Mouse (Mus musculus): ENCODE measurements around the gene Bst1. TPM values are rescaled to one million over a fixed set of nuclear protein-coding genes. Genes with fewer than 3 reads are reported as not detected.

The Bst1 gene
- polyA plus RNA-seq, 1 experiment from 2014 or later = 0.26 TPM

DNA sequence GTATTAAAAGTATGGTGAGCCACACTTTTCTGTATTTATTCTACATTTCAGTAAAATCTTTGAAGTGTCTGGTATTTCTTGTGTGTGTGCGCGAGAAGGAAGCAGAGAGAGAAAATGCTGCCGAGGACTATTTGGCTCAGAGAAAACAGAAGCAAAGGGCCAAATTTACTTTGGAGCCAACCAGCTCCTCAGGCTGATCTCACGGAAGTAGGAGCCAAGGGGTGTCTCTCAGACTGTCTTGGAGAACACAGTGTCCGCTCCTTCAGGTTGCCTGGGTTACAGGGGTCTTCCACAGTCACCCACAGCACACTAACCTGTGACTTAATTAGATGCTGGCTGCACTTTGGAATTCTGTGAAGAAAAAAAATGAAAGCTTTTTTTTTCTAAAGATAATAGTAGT is 26.4 kb downstream of the Bst1 start:
- Histone ChIP-seq H3K36me3 (no peaks in the 10 kb centered on the region), H3K4me1 (0 out of 2 replicates have a peak, but pooled peaks cover 5% of the 10 kb centered on the region), H3K27me3 (replicated peaks) (no peaks in the 10 kb centered on the region), H3K4me3 (no peak overlapping the region), H3K4me2 (no peak overlapping the region), H3K27ac (no peak overlapping the region), H3K9me3 (replicated peaks) (0 out of 2 replicates have a peak, but pooled peaks cover 6% of the 10 kb centered on the region), H3K9ac (no peak overlapping the region)
- ATAC-seq = no peak
- 77% methylated on average over 5 of the region's 5 CpGs for WGBS (ENCODE audit: insufficient replicate concordance)

GRCm38 (mm10) chr5:43845646-43846045 is 27.0 kb downstream of the Bst1 start:
- Histone ChIP-seq H3K36me3 (no peaks in the 10 kb centered on the region), H3K4me3 (no peak overlapping the region), H3K27me3 (replicated peaks) (no peaks in the 10 kb centered on the region), H3K27ac (no peak overlapping the region), H3K9me3 (replicated peaks) (0 out of 2 replicates have a peak, but pooled peaks cover 6% of the 10 kb centered on the region), H3K4me1 (0 out of 2 replicates have a peak, but pooled peaks cover 5% of the 10 kb centered on the region), H3K4me2 (no peak overlapping the region), H3K9ac (no peak overlapping the region)
- ATAC-seq = no peak
- WGBS (ENCODE audit: insufficient replicate concordance) = 39% methylated on average over 1 of the region's 1 CpGs

GRCm38 (mm10) chr5:43846227-43846626 is 27.5 kb downstream of the Bst1 start:
- Histone ChIP-seq H3K9ac (no peak overlapping the region), H3K27me3 (replicated peaks) (no peaks in the 10 kb centered on the region)
- no peak for ATAC-seq

GRCm38 (mm10) chr5:43847555-43847954 is 28.9 kb downstream of the Bst1 start:
- Histone ChIP-seq H3K4me3 (no peak overlapping the region), H3K4me1 (no peaks in the 10 kb centered on the region), H3K4me2 (no peak overlapping the region), H3K27ac (no peak overlapping the region), H3K9ac (no peak overlapping the region), H3K36me3 (no peaks in the 10 kb centered on the region), H3K27me3 (replicated peaks) (no peaks in the 10 kb centered on the region), H3K9me3 (replicated peaks) (0 out of 2 replicates have a peak, but pooled peaks cover 6% of the 10 kb centered on the region)
- no peak for ATAC-seq

More at GRCm38 (mm10) chr5:43846227-43846626, 27.5 kb downstream of the Bst1 start:
- 35% methylated on average over 2 of the region's 2 CpGs for WGBS (ENCODE audit: insufficient replicate concordance)
- H3K4me2 ChIP-seq = no peak overlapping the region
- H3K4me3 ChIP-seq = no peak overlapping the region
- H3K9me3 ChIP-seq (replicated peaks) = 0 out of 2 replicates have a peak, but pooled peaks cover 6% of the 10 kb centered on the region
- no peak overlapping the region for H3K27ac ChIP-seq
- H3K4me1 ChIP-seq = 0 out of 2 replicates have a peak, but pooled peaks cover 5% of the 10 kb centered on the region
- no peaks in the 10 kb centered on the region for H3K36me3 ChIP-seq

DNA sequence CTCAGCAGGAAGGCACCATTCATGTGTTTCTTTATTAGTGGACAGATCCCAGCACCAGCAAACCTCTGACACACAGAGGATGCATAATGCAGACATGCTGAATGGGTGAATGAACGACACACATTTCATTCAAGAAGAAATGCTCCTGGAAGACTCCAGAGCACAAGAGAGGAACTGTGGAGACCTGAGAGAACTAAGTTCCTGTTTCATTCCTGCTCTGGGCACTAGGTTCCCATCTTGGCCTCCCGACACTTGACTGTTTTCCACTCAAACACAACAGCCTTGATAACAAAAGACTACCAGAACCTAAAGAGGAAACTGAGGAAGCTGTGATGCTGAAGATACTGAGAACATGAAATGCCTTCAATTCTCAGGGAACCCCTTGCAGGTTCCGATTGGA is 29.6 kb downstream of the Bst1 start:
- H3K27me3 ChIP-seq (replicated peaks) = no peaks in the 10 kb centered on the region
- 59% methylated on average over 3 of the region's 3 CpGs for WGBS (ENCODE audit: insufficient replicate concordance)
- H3K4me3 ChIP-seq = no peak overlapping the region
- no peak overlapping the region for H3K27ac ChIP-seq
- no peaks in the 10 kb centered on the region for H3K36me3 ChIP-seq
- H3K9me3 ChIP-seq (replicated peaks) = 0 out of 2 replicates have a peak, but pooled peaks cover 6% of the 10 kb centered on the region
- ATAC-seq = no peak
- no peak overlapping the region for H3K9ac ChIP-seq
- no peak overlapping the region for H3K4me2 ChIP-seq
- no peaks in the 10 kb centered on the region for H3K4me1 ChIP-seq

GRCm38 (mm10) chr5:43853096-43853867 is 34.6 kb downstream of the Bst1 start:
- 54% methylated on average over 11 of the region's 11 CpGs for WGBS (ENCODE audit: insufficient replicate concordance)
- Histone ChIP-seq H3K27ac (no peak overlapping the region), H3K9ac (no peak overlapping the region), H3K4me2 (no peak overlapping the region), H3K4me3 (no peak overlapping the region), H3K36me3 (no peaks in the 10 kb centered on the region), H3K9me3 (replicated peaks) (0 out of 2 replicates have a peak, but pooled peaks cover 8% of the 10 kb centered on the region), H3K4me1 (no peaks in the 10 kb centered on the region), H3K27me3 (replicated peaks) (no peaks in the 10 kb centered on the region)
- no peak for ATAC-seq

GRCm38 (mm10) chr5:43853868-43854488 is 35.3 kb downstream of the Bst1 start:
- WGBS (ENCODE audit: insufficient replicate concordance) = 49% methylated on average over 7 of the region's 7 CpGs
- no peak overlapping the region for H3K27ac ChIP-seq

GRCm38 (mm10) chr5:43855769-43856168 is 37.1 kb downstream of the Bst1 start:
- WGBS (ENCODE audit: insufficient replicate concordance) = 16% methylated on average over 2 of the region's 2 CpGs
- Histone ChIP-seq H3K9ac (no peak overlapping the region), H3K9me3 (replicated peaks) (0 out of 2 replicates have a peak, but pooled peaks cover 8% of the 10 kb centered on the region), H3K4me3 (no peak overlapping the region), H3K27ac (no peak overlapping the region), H3K36me3 (no peaks in the 10 kb centered on the region), H3K4me2 (no peak overlapping the region), H3K27me3 (replicated peaks) (no peaks in the 10 kb centered on the region), H3K4me1 (no peaks in the 10 kb centered on the region)
- ATAC-seq = no peak

More at GRCm38 (mm10) chr5:43853868-43854488, 35.3 kb downstream of the Bst1 start:
- Histone ChIP-seq H3K27me3 (replicated peaks) (no peaks in the 10 kb centered on the region), H3K9me3 (replicated peaks) (0 out of 2 replicates have a peak, but pooled peaks cover 8% of the 10 kb centered on the region), H3K4me1 (no peaks in the 10 kb centered on the region), H3K4me2 (no peak overlapping the region), H3K36me3 (no peaks in the 10 kb centered on the region), H3K9ac (no peak overlapping the region), H3K4me3 (no peak overlapping the region)
- no peak for ATAC-seq

GRCm38 (mm10) chr5:43859663-43860062 is 41.0 kb downstream of the Bst1 start:
- Histone ChIP-seq H3K9me3 (replicated peaks) (0 out of 2 replicates have a peak, but pooled peaks cover 8% of the 10 kb centered on the region), H3K4me1 (no peaks in the 10 kb centered on the region), H3K27me3 (replicated peaks) (no peaks in the 10 kb centered on the region), H3K4me3 (no peak overlapping the region), H3K36me3 (no peaks in the 10 kb centered on the region), H3K9ac (no peak overlapping the region), H3K27ac (no peak overlapping the region), H3K4me2 (no peak overlapping the region)
- no peak for ATAC-seq
- WGBS (ENCODE audit: insufficient replicate concordance) = 57% methylated on average over 8 of the region's 8 CpGs

- Histone ChIP-seq H3K9me3 (replicated peaks) (0 out of 2 replicates have a peak, but pooled peaks cover 8% of the 10 kb centered on the region), H3K36me3 (no peaks in the 10 kb centered on the region), H3K27me3 (replicated peaks) (no peaks in the 10 kb centered on the region), H3K27ac (no peak overlapping the region), H3K9ac (no peak overlapping the region), H3K4me3 (no peak overlapping the region), H3K4me2 (no peak overlapping the region), H3K4me1 (no peaks in the 10 kb centered on the region)
- ATAC-seq = no peak
- 82% methylated on average over 5 of the region's 5 CpGs for WGBS (ENCODE audit: insufficient replicate concordance)
These were observed 41.4 kb downstream of the Bst1 start for GRCm38 (mm10) chr5:43860096-43860495.

DNA sequence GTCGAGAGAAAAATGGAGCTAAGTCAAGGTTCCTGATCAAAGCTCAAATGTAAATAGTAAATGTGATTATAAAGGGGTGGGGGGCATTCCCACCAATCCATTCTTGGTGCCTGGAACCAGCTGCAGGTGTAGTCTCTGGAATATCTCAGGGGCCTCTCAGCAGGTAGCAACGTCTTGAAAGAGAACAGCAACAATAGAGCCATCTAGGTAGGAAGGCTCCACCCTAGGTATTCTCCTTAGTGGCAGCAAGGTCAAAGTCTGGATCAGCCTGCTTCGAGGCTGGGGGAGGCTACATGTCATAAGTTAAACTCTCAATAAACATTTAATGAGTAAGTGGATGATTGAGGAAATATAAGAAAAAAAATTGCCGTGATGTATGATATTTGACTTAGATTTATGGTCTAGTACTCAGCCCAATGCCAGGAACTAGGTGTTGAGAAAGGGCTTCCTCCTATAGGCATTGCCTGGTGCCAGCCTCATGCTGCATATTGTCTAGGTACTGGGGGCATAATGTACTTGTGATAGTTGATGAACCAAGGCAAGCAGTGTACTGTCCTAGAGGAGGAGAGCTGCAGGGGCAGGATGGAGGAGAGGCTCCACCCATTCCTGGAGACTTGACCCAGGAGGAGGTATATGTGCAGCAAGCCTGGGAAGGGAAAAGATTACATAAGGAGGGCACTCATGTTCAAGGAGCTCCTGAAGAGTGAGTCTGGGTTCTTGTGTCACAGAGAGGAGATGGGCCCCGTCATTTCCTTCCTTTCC is 42.2 kb downstream of the Bst1 start:
- H3K9me3 ChIP-seq (replicated peaks) = 0 out of 2 replicates have a peak, but pooled peaks cover 8% of the 10 kb centered on the region
- H3K27me3 ChIP-seq (replicated peaks) = no peaks in the 10 kb centered on the region
- no peak overlapping the region for H3K9ac ChIP-seq
- no peak for ATAC-seq
- H3K36me3 ChIP-seq = no peaks in the 10 kb centered on the region
- no peak overlapping the region for H3K4me3 ChIP-seq
- WGBS (ENCODE audit: insufficient replicate concordance) = 54% methylated on average over 5 of the region's 5 CpGs
- no peak overlapping the region for H3K4me2 ChIP-seq
- H3K4me1 ChIP-seq = no peaks in the 10 kb centered on the region
- H3K27ac ChIP-seq = no peak overlapping the region

- Histone ChIP-seq H3K9ac (no peak overlapping the region), H3K27me3 (replicated peaks) (no peaks in the 10 kb centered on the region), H3K4me1 (peaks cover 12% of the 10 kb centered on the region), H3K36me3 (no peaks in the 10 kb centered on the region), H3K4me2 (no peak overlapping the region), H3K9me3 (replicated peaks) (no peaks in the 10 kb centered on the region), H3K27ac (no peak overlapping the region), H3K4me3 (no peak overlapping the region)
- WGBS (ENCODE audit: insufficient replicate concordance) = 60% methylated on average over 6 of the region's 6 CpGs
- ATAC-seq = no peak
These were observed 45.0 kb downstream of the Bst1 start for GRCm38 (mm10) chr5:43863642-43864041.

Data from liver, embryonic 12.5 days (tissue).